Mouse (Mus musculus): ENCODE measurements around the gene Gm3298.
"Not testable (repeated sequence)": the region's sequence is repeated elsewhere in the genome, so short reads cannot be mapped to it uniquely, and the experiment has no call there.

Gm3298 gene

DNA sequence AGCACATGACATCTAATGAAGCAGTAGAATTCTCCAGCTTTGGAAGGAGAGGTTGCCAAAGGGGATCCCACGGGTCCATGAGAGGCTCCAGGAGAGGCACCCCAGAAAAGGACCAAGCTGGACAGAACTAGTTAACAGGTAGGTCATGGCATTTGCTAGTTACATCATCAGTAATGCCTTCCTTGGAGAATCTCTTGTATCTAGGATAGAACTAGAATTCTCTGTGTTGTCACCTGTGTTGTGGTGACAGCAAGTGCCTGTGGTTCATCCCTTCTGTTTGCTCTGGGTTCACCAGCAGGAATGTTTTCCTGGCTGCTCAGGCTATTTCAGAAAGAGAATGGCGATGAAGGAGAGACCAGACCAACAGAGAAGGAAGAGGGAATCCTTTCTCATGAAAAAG lies at the start of gene Gm3298:
Gene Gm3298, plus strand, starts transcription at position 301 of the 400 bp plus-strand sequence.
- ATAC-seq (ENCODE audit: insufficient number of reproducible peaks, low FRiP score, low TSS enrichment) = not testable (repeated sequence)

- ATAC-seq (ENCODE audit: insufficient number of reproducible peaks, low FRiP score, low TSS enrichment) = not testable (repeated sequence)
Measured at GRCm38 (mm10) chr14:4983635-4984034, 32.1 kb upstream of the Gm3298 start, which contains the start of gene Gm8297. Gene Gm8297, plus strand, starts transcription at chr14:4983935.

DNA sequence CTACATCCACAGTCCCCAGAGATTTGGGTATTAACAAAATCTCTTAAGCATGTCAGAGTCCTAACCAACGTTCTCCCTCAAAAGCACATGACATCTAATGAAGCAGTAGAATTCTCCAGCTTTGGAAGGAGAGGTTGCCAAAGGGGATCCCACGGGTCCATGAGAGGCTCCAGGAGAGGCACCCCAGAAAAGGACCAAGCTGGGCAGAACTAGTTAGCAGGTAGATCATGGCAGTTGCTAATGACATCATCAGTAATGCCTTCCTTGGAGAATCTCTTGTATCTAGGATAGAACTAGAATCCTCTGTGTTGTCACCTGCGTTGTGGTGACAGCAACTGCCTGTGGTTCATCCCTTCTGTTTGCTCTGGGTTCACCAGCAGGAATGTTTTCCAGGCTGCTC lies 34.6 kb downstream of the Gm3298 start, which contains the start of gene 4930555G01Rik:
Gene 4930555G01Rik, plus strand, starts transcription at position 301 of the 400 bp plus-strand sequence.
- ATAC-seq (ENCODE audit: insufficient number of reproducible peaks, low FRiP score, low TSS enrichment) = not testable (repeated sequence)

Measured in cerebellum, adult (tissue).